In genomic region chr13:100670181-100670741, GRCm38 (mm10) we compare ENCODE assay signal across 8 mouse cellular contexts. TPM values are rescaled to one million over a fixed set of nuclear protein-coding genes. Genes with fewer than 3 reads are reported as not detected.
DNase-seq lines count a peak whose midpoint lies in the region; ATAC-seq and TF ChIP-seq lines count a peak whose summit lies in the region.

No protein-coding gene starts in this region.

- peak overlapping the region; percentile 40 for H3K4me3 ChIP-seq in left cerebral cortex, adult 2 months
- H3K4me3 ChIP-seq in embryonic facial prominence, embryonic 15.5 days (replicated peaks), result peak overlapping the region; percentile 57
- peak overlapping the region; percentile 64 for H3K4me3 ChIP-seq in limb, embryonic 10.5 days
- H3K4me3 ChIP-seq in neural tube, embryonic 14.5 days (ENCODE audit: low read depth, low read length), result peak overlapping the region; percentile 36; the same call in 1 of the 2 replicates

- no peaks in the 10 kb centered on the region for H3K9me3 ChIP-seq in embryonic facial prominence, embryonic 15.5 days (replicated peaks)
- H3K9me3 ChIP-seq in limb, embryonic 10.5 days (replicated peaks), result no peaks in the 10 kb centered on the region
- H3K9me3 ChIP-seq in neural tube, embryonic 14.5 days (ENCODE audit: control insufficient read depth, low read length), result no peaks in the 10 kb centered on the region

- 46% methylated on average over 9 of the region's 9 CpGs for WGBS in embryonic facial prominence, embryonic 15.5 days
- 71% methylated on average over 9 of the region's 9 CpGs for whole genome bisulfite sequencing in limb, embryonic 10.5 days
- WGBS in neural tube, embryonic 14.5 days, result 65% methylated on average over 9 of the region's 9 CpGs

- peaks cover 3% of the 10 kb centered on the region; the same call in 1 of the 2 replicates for H3K4me1 ChIP-seq in embryonic facial prominence, embryonic 15.5 days
- 0 out of 2 replicates have a peak, but pooled peaks cover 6% of the 10 kb centered on the region for H3K4me1 ChIP-seq in limb, embryonic 10.5 days
- no peaks in the 10 kb centered on the region for H3K4me1 ChIP-seq in neural tube, embryonic 14.5 days (ENCODE audit: control insufficient read depth, insufficient read depth, low read length)

- no peak for ATAC-seq in embryonic facial prominence, embryonic 15.5 days (ENCODE audit: insufficient number of reproducible peaks, low FRiP score, low TSS enrichment, low read depth)
- no peak for ATAC-seq in neural tube, embryonic 14.5 days (ENCODE audit: low read depth)

- H3K9ac ChIP-seq in embryonic facial prominence, embryonic 15.5 days, result no peak overlapping the region; the same call in 1 of the 2 replicates
- no peak overlapping the region for H3K9ac ChIP-seq in neural tube, embryonic 14.5 days (replicated peaks; ENCODE audit: low read depth, low read length)

- peak overlapping the region; percentile 86 for H3K4me2 ChIP-seq in embryonic facial prominence, embryonic 15.5 days (replicated peaks)
- H3K4me2 ChIP-seq in neural tube, embryonic 14.5 days (ENCODE audit: low read depth, low read length), result peak overlapping the region; percentile 60; the same call in 1 of the 2 replicates

- peaks cover 15% of the 10 kb centered on the region for H3K36me3 ChIP-seq in embryonic facial prominence, embryonic 15.5 days
- H3K36me3 ChIP-seq in limb, embryonic 10.5 days, result peaks cover 18% of the 10 kb centered on the region
- H3K36me3 ChIP-seq in neural tube, embryonic 14.5 days (ENCODE audit: control insufficient read depth, insufficient read depth, low read length), result peaks cover 10% of the 10 kb centered on the region

- DNase-seq in left cerebral cortex, adult 2 months (ENCODE audit: extremely low spot score in 1 of 2, low spot score in 2 of 2), result no peak
- DNase-seq in left cerebral cortex, adult 8-10 months (ENCODE audit: low spot score in 2 of 2), result no peak
- DNase-seq in limb, embryonic 10.5 days (ENCODE audit: low spot score), result no peak
- DNase-seq in layer of hippocampus, adult 8-10 months (ENCODE audit: low spot score in 2 of 2), result no peak
- no peak for DNase-seq in layer of hippocampus, adult 11-12 months (ENCODE audit: low spot score)
- no peak for DNase-seq in left cerebral cortex, adult 9 months (ENCODE audit: low spot score in 2 of 2)

- no peak overlapping the region for H3K27ac ChIP-seq in left cerebral cortex, adult 2 months
- H3K27ac ChIP-seq in embryonic facial prominence, embryonic 15.5 days (replicated peaks), result no peak overlapping the region
- H3K27ac ChIP-seq in limb, embryonic 10.5 days, result peak overlapping the region; percentile 85
- H3K27ac ChIP-seq in neural tube, embryonic 14.5 days (ENCODE audit: low read depth, low read length), result no peak overlapping the region

- no peak for TF ChIP-seq CTCF in left cerebral cortex, adult 2 months (IDR thresholded peaks at IDR 0.05)

- no peaks in the 10 kb centered on the region for H3K27me3 ChIP-seq in embryonic facial prominence, embryonic 15.5 days
- H3K27me3 ChIP-seq in limb, embryonic 10.5 days (ENCODE audit: low read depth, poor library complexity, severe bottlenecking), result no peaks in the 10 kb centered on the region
- no peaks in the 10 kb centered on the region for H3K27me3 ChIP-seq in neural tube, embryonic 14.5 days (ENCODE audit: control insufficient read depth, insufficient read depth, low read length)

- intact Hi-C loops in left cerebral cortex, adult 2 months (cut with DNase I), result no loop called here

RNA-seq across cellular contexts. Expression of gene Ccdc125, which starts 0.7 kb away (rescaled TPM):
- under 1 TPM in 1 of 2 experiments, not detected in 1; 0.59 TPM for total RNA-seq in left cerebral cortex, adult 2 months (2021)
- under 1 TPM; 0.26 to 0.51 (median 0.46) TPM for total RNA-seq in left cerebral cortex, adult 8-10 months (2022)
- 3.4 and 3.7 TPM in 2 replicates for polyA plus RNA-seq in embryonic facial prominence, embryonic 15.5 days (2015; fragmentation: Nextera tagmentation; extraction: Ambion mirVana)
- polyA plus RNA-seq in limb, embryonic 10.5 days (2016; fragmentation: Nextera tagmentation; extraction: Ambion mirVana), result 3.7 and 4.1 TPM in 2 replicates
- polyA plus RNA-seq in neural tube, embryonic 14.5 days (2014; fragmentation: Nextera tagmentation; extraction: Ambion mirVana), result 1.1 and 1.6 TPM in 2 replicates
- under 1 TPM in 3 of 4 experiments, not detected in 1; 0.12 to 0.38 (median 0.18) TPM for total RNA-seq in layer of hippocampus, adult 8-10 months (2022)

RNA-seq across cellular contexts. Expression of gene Taf9, which starts 18.9 kb away (rescaled TPM):
- total RNA-seq in left cerebral cortex, adult 2 months (2021), result 10 to 100 TPM; 23.9 to 34.0 TPM
- total RNA-seq in left cerebral cortex, adult 8-10 months (2022), result 10 to 100 TPM; 27.6 to 38.4 (median 34.2) TPM
- polyA plus RNA-seq in embryonic facial prominence, embryonic 15.5 days (2015; fragmentation: Nextera tagmentation; extraction: Ambion mirVana), result 18.3 and 18.8 TPM in 2 replicates
- polyA plus RNA-seq in limb, embryonic 10.5 days (2016; fragmentation: Nextera tagmentation; extraction: Ambion mirVana), result 21.4 and 23.0 TPM in 2 replicates
- polyA plus RNA-seq in neural tube, embryonic 14.5 days (2014; fragmentation: Nextera tagmentation; extraction: Ambion mirVana), result 34.0 and 41.3 TPM in 2 replicates
- total RNA-seq in layer of hippocampus, adult 8-10 months (2022), result 10 to 100 TPM; 16.1 to 27.4 (median 22.3) TPM

RNA-seq across cellular contexts. Expression of gene Rad17, which starts 19.4 kb away (rescaled TPM):
- total RNA-seq in left cerebral cortex, adult 2 months (2021), result 10 to 100 TPM; 14.1 to 14.6 TPM
- 10 to 100 TPM; 15.1 to 16.0 (median 15.6) TPM for total RNA-seq in left cerebral cortex, adult 8-10 months (2022)
- 20.3 and 22.1 TPM in 2 replicates for polyA plus RNA-seq in embryonic facial prominence, embryonic 15.5 days (2015; fragmentation: Nextera tagmentation; extraction: Ambion mirVana)
- 23.8 and 25.8 TPM in 2 replicates for polyA plus RNA-seq in limb, embryonic 10.5 days (2016; fragmentation: Nextera tagmentation; extraction: Ambion mirVana)
- 18.7 and 21.8 TPM in 2 replicates for polyA plus RNA-seq in neural tube, embryonic 14.5 days (2014; fragmentation: Nextera tagmentation; extraction: Ambion mirVana)
- 10 to 100 TPM; 15.4 to 18.9 (median 15.7) TPM for total RNA-seq in layer of hippocampus, adult 8-10 months (2022)

RNA-seq across cellular contexts. Expression of gene Ak6, which starts 19.5 kb away (rescaled TPM):
- 10 to 100 TPM; 66.9 to 86.2 TPM for total RNA-seq in left cerebral cortex, adult 2 months (2021)
- 10 to 100 TPM; 71.1 to 90.0 (median 86.4) TPM for total RNA-seq in left cerebral cortex, adult 8-10 months (2022)
- 248 and 258 TPM in 2 replicates for polyA plus RNA-seq in embryonic facial prominence, embryonic 15.5 days (2015; fragmentation: Nextera tagmentation; extraction: Ambion mirVana)
- 361 and 370 TPM in 2 replicates for polyA plus RNA-seq in limb, embryonic 10.5 days (2016; fragmentation: Nextera tagmentation; extraction: Ambion mirVana)
- polyA plus RNA-seq in neural tube, embryonic 14.5 days (2014; fragmentation: Nextera tagmentation; extraction: Ambion mirVana), result 306 and 327 TPM in 2 replicates
- 10 to 100 TPM; 84.4 to 91.1 (median 87.4) TPM for total RNA-seq in layer of hippocampus, adult 8-10 months (2022)

RNA-seq across cellular contexts. Expression of gene Marveld2, which starts 53.5 kb away (rescaled TPM):
- 1 to 10 TPM; 1.6 to 1.9 TPM for total RNA-seq in left cerebral cortex, adult 2 months (2021)
- total RNA-seq in left cerebral cortex, adult 8-10 months (2022), result 1 to 10 TPM in 3 of 4 experiments, under 1 TPM in 1; 0.57 to 1.8 (median 1.5) TPM
- 6.6 and 8.1 TPM in 2 replicates for polyA plus RNA-seq in embryonic facial prominence, embryonic 15.5 days (2015; fragmentation: Nextera tagmentation; extraction: Ambion mirVana)
- 3.0 and 3.5 TPM in 2 replicates for polyA plus RNA-seq in limb, embryonic 10.5 days (2016; fragmentation: Nextera tagmentation; extraction: Ambion mirVana)
- polyA plus RNA-seq in neural tube, embryonic 14.5 days (2014; fragmentation: Nextera tagmentation; extraction: Ambion mirVana), result 1.6 and 2.9 TPM in 2 replicates
- 1 to 10 TPM; 1.5 to 2.3 (median 1.5) TPM for total RNA-seq in layer of hippocampus, adult 8-10 months (2022)
